Mouse (Mus musculus) CH12.LX (cell line): ENCODE measurements around the gene Olfr649.

Experiments used
- CTCF ChIP-seq, 2 experiments: IDR thresholded peaks in 1 of 2; conservative IDR thresholded peaks in 1 of 2; 2 replicates each; pipeline ENCODE4 v1.5.1; 2011 to 2012; ENCODE audit warnings: low read depth in 2 of 2, low read length in 2 of 2, improper control_type of control experiment in 1 of 2, inconsistent platforms in 1 of 2, mild to moderate bottlenecking in 1 of 2, moderate library complexity in 1 of 2
- ELF1 ChIP-seq: IDR thresholded peaks from 2 replicates; pipeline ENCODE4 v1.6.1; 2014; ENCODE audit warnings: low read depth, mild to moderate bottlenecking, inconsistent platforms, low read length, improper control_type of control experiment
- EP300 ChIP-seq: IDR thresholded peaks from 2 replicates; pipeline ENCODE4 v1.6.1; 2011; ENCODE audit warnings: low read length, improper control_type of control experiment
- HCFC1 ChIP-seq: IDR thresholded peaks from 2 replicates; pipeline ENCODE4 v1.6.1; 2012; ENCODE audit warnings: low read depth, mild to moderate bottlenecking, inconsistent platforms, low read length, improper control_type of control experiment
- JUN ChIP-seq: IDR thresholded peaks from 2 replicates; pipeline ENCODE4 v1.6.1; 2011; ENCODE audit warnings: low read depth, mild to moderate bottlenecking, low read length, improper control_type of control experiment, moderate library complexity; ENCODE audit not compliant: insufficient read depth
- MXI1 ChIP-seq: IDR thresholded peaks from 2 replicates; pipeline ENCODE4 v1.6.1; 2011; ENCODE audit warnings: mild to moderate bottlenecking, low read depth, low read length, improper control_type of control experiment
- NELFE ChIP-seq: IDR thresholded peaks from 2 replicates; pipeline ENCODE4 v1.6.1; 2011; ENCODE audit warnings: low read depth, low read length, improper control_type of control experiment
- POLR2A ChIP-seq: IDR thresholded peaks from 2 replicates; pipeline ENCODE4 v1.6.1; 2011; ENCODE audit warnings: low read depth, mild to moderate bottlenecking, improper control_type of control experiment, low read length
- UBTF ChIP-seq: IDR thresholded peaks from 2 replicates; pipeline ENCODE4 v1.6.1; 2012; ENCODE audit warnings: low read depth, mild to moderate bottlenecking, inconsistent platforms, low read length, improper control_type of control experiment, moderate library complexity
- USF1 ChIP-seq: IDR thresholded peaks from 2 replicates; pipeline ENCODE4 v1.6.1; 2014; ENCODE audit warnings: low read depth, mild to moderate bottlenecking, inconsistent platforms, low read length, improper control_type of control experiment
- USF2 ChIP-seq: conservative IDR thresholded peaks from 2 replicates; pipeline ENCODE4 v1.6.1; 2011; ENCODE audit warnings: low read depth, low read length, improper control_type of control experiment
- ZC3H11A ChIP-seq: IDR thresholded peaks from 2 replicates; pipeline ENCODE4 v1.6.1; 2012; ENCODE audit warnings: low read depth, mild to moderate bottlenecking, inconsistent platforms, low read length, improper control_type of control experiment
- ZNF384 ChIP-seq: IDR thresholded peaks from 2 replicates; pipeline ENCODE4 v1.6.1; 2012; ENCODE audit warnings: low read depth, low read length, improper control_type of control experiment, inconsistent platforms

DNA sequence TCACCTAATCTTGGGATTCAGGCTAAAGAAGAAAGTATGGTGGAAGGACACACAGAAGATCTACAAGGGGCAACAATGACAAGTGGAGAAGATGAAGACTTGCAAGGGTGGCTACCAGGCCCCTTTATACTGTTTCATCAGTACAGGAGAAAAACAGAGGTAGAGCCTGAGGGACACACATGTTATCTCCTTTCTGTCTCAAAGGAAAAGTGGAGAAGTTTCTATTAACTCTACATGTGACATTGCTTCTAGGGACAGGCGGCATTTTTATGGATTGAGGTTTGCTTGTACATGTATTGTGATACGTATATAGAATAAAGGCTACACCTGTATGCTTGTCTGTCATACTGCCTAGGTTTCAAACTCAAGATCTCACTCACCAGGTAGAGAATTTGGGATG, 12.5 kb downstream of the Olfr649 start, which contains the start of gene Olfr648:
- TF ChIP-seq EP300 (no peak), ELF1 (no peak), MXI1 (no peak), CTCF (conservative IDR thresholded peaks at IDR 0.05 in 1 of 2, IDR thresholded peaks at IDR 0.05 in 1 of 2; ENCODE audit: low read depth in 2 of 2, low read length in 2 of 2) (no peak), NELFE (no peak), USF1 (no peak), JUN (no peak), UBTF (no peak), POLR2A (no peak), USF2 (no peak), ZC3H11A (no peak), ZNF384 (no peak), HCFC1 (no peak)
